Mouse (Mus musculus) neural tube, embryonic 10.5 days (tissue): ENCODE results near the gene Matn4.

Experiments used
- DNase-seq: peaks from one replicate; pipeline ENCODE4 v3.0.0-alpha.2; 2017; ENCODE audit warnings: low spot score; ENCODE audit errors: extremely low spot score

Gene Matn4

GRCm38 (mm10) chr2:164405060-164405459 lies at the start of gene Matn4:
Gene Matn4, minus strand, starts transcription at chr2:164405160.
- no peak for DNase-seq

DNA sequence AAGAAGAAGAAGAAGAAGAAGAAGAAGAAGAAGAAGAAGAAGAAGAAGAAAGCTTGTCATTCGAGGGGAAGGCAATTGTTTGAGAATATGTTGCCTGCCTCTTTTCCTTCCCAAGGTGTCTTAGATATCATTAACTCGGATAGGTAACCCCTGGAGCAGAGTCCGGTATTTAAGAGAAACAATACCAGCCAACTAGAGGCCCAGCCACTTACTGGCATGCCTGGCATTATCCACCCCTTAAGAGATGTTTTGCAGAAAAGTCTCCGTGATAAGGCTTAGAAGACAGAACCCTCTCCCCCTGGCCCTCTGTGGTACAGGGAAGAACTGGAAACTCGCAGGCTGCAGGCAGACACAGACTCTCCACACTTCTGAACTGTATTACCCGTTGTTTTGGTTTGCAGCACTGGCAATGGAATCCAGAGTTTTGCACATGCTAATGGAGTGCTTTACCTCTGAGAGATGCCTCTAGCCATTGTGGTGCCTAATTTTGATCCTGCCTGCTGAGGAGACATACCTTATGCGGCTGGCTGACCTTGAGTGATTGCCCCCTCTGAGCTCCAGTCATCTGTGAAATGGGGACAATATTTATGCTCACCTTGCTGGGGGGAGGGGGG lies 49.0 kb upstream of the Matn4 start:
- no peak for DNase-seq

GRCm38 (mm10) chr2:164453047-164453757 lies 48.2 kb upstream of the Matn4 start:
- DNase-seq: no peak

DNA sequence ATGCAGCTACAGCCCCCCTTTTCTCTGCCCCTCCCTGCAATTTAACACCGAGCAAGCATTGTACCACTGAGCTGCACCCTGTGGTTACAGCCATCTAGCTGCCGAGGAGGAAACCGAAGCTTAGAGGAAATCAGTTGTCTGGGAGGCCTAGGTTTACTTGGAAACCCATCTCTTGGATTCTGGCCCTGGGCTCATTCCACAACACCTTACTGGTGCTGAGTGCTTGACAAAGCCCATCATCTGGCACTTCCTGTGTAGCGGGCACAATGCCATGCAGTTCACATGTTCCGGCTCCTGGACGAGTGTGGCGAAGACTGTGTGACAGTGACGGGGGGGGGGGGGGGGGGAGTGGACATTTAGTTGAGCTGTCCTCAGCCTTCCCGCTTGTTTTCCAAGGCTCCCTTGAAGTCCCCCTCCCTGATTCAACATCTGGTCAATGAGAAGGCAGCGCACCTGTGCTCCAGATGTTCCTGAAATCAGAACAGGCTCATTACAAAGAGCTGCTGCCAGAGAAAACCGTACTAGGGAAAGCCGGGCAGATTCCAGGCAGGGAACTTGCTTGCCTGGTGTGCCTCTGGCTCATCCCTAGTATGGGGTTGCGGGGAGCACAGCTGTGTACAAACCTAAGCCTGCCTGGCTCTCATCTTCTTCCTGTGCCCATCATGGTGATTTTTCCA lies 47.2 kb upstream of the Matn4 start:
- DNase-seq: peak; percentile 53

DNA sequence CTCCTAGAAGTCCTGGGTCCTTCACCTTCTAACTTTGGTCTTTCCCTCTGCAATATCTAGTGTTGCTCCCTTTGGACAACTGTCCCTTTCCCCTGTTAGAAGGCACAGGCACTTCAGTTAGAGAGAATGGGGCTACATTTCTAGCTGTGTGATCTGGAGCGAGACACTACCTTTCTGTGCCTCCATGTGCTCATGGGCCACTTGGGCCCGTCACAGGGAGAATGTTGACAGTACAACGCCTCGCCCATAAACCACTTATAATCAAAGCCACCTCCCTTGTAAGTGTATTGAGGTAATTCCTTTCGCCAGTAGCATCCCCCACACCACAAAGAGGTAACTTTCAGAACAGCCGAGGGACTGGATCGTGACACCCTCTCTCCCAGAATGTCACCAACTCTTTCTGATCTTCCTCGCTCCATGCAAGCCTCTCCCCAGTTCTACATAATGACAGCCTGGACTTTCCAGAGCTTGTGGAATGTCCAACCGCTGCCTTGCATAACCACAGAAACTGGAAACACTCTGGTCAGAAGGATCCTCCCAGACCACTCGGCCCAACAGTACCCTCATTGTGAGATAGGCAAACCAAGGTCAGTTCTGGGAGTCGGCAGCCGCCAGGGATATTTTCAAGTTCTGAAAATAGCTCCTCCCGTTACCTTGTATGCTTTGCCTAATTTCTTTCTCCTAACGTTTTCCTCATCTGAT lies 44.5 kb upstream of the Matn4 start:
- no peak for DNase-seq

DNA sequence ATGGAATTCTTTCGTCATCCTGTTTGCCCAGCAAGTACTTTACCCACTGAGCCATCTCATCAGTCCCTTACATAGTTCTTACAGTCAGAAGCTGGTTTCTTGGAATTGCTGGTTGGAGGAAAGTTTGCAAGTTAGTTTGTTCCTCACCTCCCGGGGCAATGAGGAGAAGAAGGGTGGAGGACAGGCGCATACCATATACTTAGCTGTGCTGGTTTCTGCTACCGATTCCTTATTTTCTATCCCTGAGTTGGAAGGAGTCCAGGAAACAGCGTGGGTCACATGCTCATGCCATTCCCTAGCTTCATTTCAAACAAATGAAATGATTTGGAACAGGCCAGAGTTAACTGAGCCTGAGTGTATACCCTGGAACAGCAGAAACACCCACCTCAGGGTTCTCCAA lies 44.0 kb upstream of the Matn4 start:
- no peak for DNase-seq

- no peak for DNase-seq
Measured at GRCm38 (mm10) chr2:164448140-164448539, 43.2 kb upstream of the Matn4 start.

- DNase-seq: no peak
Measured at GRCm38 (mm10) chr2:164446086-164446469, 41.1 kb upstream of the Matn4 start.

GRCm38 (mm10) chr2:164445399-164446085 lies 40.6 kb upstream of the Matn4 start:
- no peak for DNase-seq

DNA sequence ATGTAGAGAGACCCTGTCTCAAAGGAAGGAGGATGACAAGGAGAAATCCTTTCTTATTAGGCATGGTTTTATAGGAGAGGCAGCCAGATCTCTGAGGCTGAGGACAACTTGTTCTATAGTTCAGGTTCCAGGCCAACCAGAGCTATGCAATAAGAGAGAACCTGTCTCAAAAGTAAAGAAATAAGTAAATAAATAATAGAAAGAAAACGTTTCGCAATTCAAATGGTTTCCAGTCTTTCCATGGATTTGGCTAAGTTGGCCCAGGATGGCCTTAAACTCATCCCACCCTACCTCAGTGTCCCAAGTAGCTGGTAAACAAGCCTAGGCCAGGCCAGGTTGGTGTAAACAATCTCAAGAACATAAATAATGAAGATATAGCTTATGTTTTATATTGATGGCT lies 39.7 kb upstream of the Matn4 start:
- no peak for DNase-seq

GRCm38 (mm10) chr2:164443460-164444000 lies 38.6 kb upstream of the Matn4 start, which contains the start of gene Sdc4:
Gene Sdc4, minus strand, starts transcription at chr2:164443887.
- DNase-seq: no peak

DNA sequence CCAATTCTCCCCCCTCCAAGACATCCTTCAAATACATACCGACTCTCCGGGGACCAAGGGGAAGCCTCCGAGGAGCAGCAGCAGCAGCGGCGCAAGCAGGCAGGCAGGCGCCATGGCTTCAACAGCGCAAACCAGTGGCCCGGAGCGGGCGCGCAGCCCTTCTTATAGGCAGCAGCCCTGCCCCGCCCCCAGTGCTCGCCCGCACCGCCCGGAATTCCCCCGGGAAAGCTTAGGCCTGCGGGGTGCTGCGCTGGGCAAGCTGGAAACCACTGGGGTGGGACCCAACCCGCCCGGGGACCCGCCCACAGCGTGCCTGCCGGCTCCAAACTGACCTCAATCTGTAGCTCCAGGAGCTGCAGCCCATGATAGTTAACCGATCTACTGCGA lies 38.1 kb upstream of the Matn4 start:
- DNase-seq: peak; percentile 86

- no peak for DNase-seq
Measured at GRCm38 (mm10) chr2:164442315-164443050, 37.5 kb upstream of the Matn4 start.

DNA sequence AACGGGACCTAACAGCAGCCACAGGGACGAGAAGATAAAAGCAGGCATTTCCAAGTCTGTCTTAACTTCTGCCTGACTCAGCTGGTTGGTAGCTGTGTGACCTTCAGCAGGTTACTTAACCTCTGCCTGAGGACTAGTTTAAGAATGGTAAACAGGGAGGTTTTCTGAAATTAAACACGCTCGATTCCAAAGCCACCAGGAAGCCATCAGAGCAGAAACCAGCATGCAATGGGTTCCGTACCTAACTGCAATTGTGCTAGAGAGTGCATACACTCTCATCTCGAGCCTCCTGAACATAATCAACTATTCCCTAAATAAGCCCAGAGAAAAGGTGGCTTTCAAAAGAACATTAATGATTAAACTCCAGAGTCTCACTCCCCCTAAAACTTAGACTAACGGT lies 36.8 kb upstream of the Matn4 start:
- DNase-seq: no peak

DNA sequence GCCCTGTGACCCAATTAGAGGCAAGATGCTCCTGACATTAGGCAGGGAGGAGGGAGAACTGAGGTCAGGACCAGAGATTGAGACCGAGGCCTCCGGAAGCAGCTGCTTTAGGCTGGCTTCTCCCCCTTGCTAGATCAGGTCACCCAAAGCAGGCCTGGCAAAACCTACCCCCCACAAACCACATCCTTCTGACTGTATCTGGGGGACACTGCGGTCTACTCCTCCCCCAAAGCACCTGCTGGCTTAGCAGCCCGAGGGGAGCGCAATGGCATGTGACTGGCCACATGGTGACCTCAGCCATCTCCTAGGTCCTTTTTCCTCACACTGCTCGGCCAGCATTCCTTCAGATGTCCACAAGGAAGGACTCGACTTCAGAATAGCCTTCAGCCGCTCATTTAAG lies 36.2 kb upstream of the Matn4 start:
- no peak for DNase-seq

GRCm38 (mm10) chr2:164440314-164440713 lies 35.4 kb upstream of the Matn4 start:
- no peak for DNase-seq

GRCm38 (mm10) chr2:164439001-164439421 lies 34.1 kb upstream of the Matn4 start:
- DNase-seq: no peak

DNA sequence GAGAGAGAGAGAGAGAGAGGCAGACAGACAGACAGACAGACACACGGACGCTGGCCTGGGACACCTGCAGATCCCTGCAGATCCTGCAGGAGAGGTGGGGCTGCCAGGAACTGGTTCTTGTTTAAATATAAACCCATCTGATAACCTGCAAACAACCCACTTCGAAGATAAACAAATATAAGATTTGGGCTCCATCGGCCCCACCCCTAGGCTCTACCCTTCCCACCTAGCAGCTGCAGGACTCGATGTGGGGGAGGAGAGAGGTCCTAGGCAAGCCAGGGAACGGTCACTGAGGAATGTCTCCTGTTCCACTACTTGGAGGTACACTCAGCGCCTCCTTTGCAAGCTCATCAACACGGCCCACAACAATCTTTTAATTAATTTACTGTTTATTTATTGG lies 33.3 kb upstream of the Matn4 start:
- DNase-seq: no peak

DNA sequence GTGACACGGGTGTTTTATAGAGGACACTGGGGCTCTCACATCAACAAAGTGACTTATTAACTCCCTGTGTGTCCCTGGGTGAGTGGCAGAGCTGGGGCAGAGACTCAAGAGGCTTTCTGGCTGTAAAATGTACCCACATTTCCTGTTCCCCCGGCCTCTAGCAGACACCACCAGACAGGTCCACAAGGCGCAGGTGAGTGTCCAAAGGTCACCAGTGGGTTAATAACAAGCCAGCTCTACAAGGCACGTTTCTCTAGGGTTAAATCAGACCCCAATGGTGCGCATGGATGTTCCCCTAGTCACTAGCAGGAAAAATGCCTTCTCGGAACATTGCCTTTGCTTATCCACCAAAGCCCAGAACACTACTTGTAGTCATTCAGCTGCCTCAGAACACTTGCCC lies 32.8 kb upstream of the Matn4 start:
- DNase-seq: no peak

- no peak for DNase-seq
Measured at GRCm38 (mm10) chr2:164436961-164437360, 32.0 kb upstream of the Matn4 start.
